Mouse (Mus musculus) Muller cell, postnatal 12 days (primary cell): ENCODE measurements at regions not wholly inside any gene's neighbourhood (a gene's known extent, or its start where the extent isn't known, plus 50 kb on each side); places are given as distances from the start of the nearest gene placed in this dataset.

ENCODE experiments used
- DNase-seq: peaks from one replicate; pipeline ENCODE4 v3.0.0-alpha.2; 2015; ENCODE audit errors: inconsistent ontology term

DNA sequence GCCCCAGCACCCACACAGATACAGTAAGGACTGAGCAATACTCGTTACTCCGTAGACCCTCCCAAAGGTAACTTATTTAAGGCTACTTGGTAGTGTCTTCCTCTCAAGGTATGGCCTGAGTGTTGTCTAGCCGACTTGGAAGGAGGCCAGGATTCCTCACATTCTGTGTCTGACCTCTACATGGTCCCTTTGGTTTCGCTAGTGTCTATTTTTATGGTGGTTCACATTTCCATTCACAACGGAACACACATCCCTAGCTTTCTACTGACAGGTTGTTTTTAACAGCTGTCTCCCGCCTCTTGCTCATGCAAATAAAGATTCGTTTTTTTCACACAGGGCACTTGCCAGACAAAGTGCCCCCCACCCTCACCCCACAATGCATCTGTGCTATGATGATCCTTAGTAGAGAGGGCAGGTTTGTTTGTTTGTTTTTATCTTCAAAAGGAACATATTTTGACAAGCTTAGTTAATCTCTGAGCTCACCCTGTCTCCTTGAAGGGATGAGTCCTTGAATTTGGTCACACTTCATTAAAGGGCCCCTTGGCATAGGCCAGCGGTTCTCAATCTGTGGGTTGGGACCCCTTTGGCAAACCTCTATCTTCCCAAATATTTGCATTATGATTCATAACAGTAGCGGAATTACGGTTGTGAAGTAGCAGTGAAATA is 52.7 kb downstream of the Phlda1 start:
- DNase-seq, result no peak

DNA sequence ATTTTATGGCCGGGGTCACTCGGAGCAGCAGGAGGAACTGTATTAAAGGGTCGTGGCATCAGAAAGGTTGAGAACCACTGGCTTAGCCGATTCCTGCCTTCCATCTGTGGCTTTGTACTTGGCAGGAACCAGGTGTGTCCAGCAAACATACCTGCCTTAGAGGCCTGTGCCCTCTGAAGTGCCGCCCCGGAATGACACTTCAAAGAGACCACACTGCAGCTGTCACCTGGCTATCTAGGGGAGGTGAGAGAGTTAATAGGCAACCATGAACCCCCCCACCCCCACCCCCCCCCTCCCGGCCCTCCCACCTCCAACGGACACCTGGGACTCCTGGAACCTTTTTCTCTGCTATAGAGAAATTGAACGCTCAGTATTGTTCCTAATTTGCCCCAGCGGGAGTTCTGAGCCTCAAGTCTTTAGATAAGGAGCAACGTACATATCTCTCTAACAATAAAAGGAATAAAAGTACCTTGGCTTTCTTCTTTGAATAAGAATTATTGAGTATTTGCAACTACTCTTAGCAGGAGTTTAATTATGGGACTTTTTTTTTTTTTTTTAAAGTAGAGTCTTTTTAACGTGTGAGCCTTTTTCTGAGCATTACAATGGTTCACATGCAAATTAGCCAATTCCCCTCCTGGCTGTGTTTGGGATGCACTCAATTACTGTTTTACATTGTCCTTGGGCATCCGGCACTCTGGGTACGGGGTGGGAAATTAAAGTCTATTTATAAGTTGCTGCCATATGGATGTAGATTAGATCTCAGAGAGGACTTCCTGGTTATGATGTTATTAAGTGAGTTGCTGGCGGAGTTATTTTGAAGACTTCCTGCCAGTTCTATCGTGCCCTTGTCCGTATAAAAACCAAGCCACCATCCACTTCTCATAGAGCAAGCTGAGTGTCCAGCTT is 53.5 kb downstream of the Phlda1 start:
- no peak for DNase-seq

DNA sequence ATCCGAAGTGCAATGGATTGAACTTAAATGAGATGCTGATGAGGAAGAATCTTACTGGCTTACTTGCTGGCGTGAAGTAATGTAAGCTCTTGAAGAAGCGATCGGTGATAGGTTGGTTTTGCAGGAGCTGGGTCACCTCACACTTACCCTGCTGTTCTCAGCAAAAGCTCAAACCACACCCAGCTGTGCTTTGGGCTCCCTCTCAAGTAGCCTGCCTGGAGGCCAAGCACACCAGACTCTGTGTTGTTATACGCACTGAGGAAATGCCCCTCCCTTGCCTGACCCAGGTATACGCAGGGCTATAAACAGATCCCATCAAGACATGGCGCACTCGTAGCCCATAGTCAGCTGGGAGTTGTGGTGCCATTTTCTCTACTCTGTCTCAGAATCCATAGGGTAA is 56.5 kb downstream of the Phlda1 start:
- DNase-seq, result no peak

DNA sequence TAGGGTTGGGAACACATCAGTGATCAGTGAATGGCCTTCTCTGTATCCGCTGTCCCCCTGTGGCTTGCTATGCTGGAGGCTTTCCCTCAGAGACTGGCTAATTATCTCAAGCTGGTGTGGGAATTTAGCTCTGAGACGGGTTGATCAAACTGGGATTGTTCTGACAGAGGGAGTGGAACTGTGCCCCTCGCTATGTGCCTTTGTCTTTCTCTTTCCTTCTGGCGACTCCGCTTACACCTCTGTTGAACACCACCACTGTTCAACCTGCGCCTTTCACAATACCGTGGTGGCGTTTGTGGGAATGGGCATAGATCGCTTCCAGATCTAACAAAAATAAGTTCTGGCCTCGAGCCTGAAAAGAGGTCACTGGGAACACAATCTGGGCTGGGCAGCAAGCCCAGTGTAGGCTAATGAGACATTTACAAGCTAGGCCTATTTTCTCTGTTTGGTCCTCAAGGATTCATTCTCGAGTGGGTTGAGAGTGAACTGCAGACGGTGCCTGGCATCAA is 60.8 kb downstream of the Phlda1 start:
- DNase-seq, result peak; percentile 91

DNA sequence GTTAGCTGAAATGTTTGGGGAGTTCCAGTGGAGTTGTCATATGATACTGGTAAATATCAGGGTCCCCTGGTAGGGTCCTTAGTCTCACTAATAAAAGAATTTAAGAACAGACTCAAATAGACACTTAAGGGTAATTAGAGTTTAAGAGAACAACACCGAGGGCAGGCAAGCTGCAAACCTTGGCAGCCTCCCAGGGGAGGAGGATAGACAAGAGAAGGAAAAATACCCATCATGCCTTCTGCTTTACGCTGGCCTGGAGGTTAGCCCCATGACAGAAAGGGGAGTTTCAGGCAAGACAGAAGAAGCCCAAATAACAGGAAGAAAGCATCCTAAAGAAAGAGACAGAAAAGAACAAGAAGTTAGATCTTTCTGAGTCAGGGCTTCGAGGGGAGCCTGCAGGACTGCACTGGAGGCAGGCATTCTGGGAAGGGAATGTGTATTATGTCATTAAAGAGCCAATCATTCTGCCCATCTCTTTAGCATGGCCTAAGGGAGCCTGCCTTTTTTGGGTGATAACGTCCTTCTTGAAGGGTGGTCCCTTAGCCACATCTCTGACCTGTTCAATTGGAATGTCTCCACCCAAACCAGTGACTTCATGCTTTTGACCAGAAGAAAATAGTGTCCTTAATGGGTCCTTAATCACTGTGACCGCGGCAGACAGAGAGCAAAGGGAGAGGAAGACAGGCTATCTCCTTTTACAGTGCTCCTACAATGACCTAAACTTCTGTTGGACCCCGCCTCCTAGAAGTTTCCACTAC is 64.6 kb downstream of the Phlda1 start:
- DNase-seq, result peak; percentile 67

DNA sequence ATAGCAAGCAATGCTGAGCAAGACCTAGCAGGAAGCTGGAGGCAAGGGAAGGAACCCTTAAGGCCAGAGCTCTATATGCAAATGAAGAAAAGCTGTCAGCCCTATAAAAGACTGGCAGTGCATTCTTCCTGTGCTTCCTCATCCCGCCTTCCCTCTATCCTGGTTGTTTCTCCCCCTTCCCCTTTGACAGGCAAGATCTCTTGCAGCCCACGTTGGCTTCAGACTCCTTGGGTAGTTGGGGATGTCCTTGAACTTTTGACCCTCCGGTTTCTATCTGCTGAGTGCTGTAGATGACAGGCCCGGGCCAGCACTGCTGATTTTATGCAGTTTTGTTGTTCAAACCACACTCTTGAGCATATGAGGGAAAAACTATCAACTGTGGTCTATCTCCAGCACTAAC is 68.1 kb downstream of the Phlda1 start:
- no peak for DNase-seq

DNA sequence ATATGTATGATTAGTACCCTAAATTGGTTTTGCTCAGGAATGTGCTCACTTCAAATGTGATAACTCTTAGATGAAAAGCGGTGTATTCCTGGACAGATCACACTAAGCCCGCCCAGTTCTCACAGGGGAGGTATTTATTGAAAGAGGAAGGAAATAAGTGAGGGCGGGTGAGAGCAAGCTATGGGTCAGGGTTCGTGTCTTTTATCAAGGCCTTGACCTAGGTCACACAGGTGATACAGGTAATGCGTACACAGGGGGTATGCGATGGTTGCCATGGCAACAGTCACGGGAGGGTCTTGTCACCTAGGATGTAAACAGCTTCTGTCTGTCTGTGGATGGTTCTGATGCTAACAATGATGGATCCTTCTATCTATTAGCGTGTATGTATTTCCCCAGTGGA is 68.7 kb downstream of the Phlda1 start:
- DNase-seq, result no peak

DNA sequence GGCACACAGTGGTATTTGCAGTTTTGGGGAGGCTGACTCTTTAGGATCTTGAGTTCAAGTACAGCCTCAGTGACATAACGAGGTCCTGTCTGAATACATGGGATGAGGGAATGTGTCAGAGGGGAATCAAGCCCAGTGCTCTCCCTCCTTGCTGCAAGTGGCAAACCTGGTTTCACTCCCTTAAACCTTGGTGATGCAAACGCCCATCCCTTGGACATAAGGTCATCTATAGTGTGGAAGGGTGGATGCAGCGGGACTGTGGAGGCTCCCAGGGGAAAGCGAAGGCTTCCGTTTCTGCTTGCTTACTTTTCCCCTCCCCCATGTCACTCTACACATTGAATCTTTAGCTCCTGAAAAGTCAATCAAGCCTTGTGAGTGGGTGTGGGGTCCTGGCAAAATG is 69.2 kb downstream of the Phlda1 start:
- no peak for DNase-seq

DNA sequence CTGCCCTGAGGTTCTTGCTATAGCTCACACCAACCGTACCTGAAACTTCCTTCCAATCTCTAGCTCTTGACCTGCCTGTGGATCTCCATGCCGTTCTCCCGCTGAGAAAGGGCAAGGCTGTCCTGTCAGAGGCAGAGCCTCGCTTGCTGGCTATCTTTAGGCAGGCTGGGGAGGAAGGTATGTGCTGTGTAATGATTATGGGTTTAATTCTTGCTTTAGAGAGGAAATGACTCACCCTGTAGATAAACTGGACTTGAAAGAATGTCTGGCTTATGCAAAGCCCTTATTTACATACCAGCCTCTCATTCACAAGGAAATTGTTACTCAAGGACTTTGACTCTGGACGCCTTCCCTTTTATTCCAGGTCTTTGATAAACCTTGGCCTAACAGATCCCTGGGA is 69.8 kb downstream of the Phlda1 start:
- peak; percentile 86 for DNase-seq

DNA sequence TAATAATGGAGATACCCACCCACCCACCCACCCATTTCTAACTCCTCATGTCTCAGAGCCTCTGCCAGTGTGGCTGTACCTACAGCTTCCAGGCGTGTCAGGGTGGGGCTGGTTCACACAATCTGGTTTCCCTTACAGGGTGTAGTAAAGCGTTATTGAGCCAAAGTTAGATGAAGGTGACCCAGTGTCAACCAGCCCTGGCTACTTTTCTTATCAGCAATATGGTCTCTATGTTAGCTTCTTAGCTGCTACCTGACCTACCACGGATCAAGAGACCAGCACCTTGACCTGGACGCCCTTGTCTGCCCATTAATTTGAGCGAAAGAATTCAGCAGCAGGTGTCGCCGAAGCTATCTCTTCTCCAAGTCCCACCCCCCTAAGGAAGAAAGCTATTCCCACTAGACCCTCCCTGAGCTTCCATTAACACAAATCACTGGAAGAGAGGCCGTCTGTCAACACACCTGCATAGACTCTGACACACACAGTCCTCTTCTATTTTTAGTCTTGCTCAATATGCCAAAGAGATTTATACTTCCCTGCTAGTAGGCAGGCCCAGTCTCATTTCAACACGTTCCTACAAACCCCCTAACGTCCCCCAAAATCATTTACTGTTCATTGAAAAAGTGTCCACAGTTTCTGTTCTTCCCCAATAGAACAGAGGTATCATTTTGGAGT is 70.4 kb downstream of the Phlda1 start:
- no peak for DNase-seq

DNA sequence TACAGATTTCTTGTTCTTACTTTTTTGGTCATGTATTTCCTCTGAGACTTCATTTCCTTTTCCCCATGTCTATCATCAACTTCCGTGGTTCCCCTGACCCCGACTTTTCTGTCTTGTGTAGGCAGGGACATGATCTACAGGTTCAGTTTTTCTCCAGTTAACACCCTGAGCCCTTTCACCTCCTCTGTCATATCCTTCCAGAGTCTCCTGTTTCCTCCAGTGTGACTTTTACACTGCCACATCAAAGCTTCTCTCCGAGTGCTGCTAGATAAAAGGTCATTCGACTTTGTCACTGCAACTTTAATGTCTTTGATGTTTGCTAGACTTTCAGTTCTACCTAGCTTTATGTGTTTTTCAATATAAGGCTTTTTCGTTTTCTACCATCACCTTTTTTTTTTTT is 72.5 kb downstream of the Phlda1 start:
- no peak for DNase-seq

DNA sequence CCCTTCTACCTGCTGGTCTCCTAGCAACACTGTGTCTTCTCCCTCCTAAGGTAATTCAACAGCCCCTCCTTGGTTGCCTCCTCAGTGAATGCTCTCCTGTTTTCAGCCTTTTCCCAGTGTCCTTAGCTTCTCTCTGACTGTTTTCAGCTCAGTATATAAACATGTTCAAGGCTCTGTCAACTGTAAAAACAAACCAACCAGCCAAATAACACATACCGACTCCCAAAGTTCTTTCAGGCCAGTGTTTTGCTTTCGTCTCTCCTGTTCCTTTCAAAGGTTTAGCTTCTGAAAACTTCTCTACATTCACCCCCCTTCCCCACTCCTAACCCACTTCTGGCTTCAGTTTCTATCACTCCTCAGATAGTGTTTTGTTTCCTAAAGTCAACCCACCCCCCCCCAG is 73.4 kb downstream of the Phlda1 start:
- DNase-seq, result no peak

DNA sequence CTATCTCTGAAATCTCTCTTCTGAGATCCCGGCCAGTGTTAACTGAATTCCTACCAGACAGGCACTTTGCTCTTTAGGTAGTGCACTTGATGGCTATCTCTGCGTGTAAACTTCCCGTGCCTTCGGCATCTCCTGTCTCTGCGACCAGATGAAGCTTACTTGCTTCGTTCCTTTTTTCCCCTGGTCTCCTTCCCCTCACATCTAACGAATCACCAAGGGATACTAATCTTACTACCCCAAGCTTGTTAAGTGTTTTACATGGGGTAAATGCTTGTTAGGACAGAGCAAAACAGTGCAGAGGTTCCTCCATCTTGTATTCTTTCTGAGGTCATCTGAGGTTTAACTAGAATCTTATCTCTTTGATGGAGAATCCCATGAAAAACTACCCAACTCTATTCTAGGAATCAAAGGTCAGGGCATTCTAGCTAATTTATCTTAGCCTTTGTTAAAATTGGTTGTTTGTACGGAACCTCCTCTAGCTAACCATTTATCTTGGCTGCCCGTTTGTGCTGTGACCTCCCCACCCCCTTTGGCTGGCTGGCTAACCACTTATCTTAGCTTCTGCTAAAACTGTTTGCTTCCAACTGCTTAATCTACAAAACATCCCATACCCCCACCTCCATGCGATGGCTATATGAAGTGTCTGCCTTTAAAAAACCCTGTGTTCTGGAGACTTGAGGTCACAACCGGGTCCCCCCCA is 74.5 kb downstream of the Phlda1 start:
- DNase-seq, result no peak

DNA sequence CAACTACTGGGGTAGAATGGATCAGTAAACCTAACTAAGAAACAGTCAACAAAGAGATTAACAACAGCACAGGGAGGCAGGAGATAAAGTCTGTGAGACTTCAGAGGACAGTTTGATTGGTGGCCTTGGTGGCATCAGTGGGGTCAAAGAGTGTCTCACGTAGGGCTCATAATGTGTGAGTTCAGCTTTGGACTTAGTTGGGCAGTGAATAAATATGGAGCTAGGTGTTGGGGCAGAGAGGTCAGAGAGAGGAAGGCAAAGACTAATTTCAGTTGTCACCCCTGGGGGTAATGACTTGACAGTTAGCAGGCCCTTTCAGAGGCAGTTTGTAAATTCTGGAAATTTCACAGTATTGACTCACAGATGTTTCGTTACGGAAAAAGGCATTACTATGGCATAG is 75.8 kb downstream of the Phlda1 start:
- DNase-seq, result no peak

DNA sequence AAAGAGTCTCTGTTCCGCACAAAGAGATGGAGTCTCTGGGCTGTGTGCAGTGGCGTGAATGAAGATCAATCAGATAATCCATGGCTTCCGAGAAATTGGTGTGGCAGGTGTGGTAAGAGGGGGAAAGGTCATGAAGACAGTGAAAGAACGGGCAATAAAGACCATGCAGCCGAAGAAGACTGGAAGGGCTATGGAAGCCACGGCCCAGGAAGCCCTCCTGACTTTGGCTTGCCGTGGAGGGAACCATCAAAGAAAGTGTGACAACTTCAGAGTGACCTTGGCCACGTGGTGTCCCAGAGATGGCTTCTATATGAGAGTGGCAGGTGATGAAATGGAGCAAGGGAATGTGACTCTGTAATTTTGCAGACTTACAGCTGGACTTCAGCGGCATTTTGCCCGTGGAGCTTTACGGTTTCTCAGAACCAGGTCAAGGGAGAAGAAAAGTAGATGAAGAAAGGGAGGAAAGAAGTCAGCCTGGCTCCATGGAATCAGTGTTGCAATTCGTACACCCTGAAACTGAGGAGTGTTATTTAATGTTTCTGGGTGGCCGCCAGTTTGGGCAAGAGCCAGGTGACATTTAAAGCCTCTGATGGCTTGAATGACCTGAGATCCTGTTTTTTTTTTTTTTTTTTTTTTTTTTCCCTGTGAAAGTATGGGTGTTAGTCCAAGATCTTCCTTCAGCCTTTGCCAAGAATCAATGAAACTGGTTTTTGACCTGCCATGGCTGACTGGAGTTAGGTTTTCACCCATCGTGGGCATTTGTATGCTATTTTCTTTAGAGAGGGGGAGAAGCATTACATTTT is 76.4 kb downstream of the Phlda1 start:
- no peak for DNase-seq

DNA sequence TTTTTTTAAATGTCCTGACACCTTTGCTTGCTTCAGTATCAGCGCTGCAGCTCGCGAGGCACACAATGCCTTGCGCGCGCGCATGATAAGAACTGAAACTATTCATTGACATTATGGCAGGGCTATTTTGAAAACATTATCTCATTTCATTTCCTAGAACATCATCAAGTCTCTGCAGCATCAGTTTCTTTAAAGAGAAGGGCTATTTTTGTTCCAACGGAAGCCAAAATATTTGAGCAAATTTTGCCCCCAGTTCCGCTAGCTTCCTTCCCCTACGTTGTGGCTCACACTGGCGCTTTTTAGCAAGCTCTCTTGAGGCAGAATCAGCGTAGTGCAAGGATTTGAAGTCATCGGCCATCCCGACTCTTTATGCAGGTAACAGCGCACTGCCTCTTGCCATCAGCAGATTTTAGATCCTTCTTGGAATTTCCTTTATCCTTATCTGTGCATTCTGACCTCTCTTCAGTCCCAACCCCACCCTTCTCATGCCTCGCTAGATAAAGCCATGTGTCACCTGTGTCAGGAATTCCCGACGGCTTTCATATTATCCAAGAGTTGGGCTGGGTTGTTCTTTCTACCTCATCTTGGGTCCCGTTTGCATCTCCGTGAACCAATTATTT is 77.1 kb downstream of the Phlda1 start:
- no peak for DNase-seq

DNA sequence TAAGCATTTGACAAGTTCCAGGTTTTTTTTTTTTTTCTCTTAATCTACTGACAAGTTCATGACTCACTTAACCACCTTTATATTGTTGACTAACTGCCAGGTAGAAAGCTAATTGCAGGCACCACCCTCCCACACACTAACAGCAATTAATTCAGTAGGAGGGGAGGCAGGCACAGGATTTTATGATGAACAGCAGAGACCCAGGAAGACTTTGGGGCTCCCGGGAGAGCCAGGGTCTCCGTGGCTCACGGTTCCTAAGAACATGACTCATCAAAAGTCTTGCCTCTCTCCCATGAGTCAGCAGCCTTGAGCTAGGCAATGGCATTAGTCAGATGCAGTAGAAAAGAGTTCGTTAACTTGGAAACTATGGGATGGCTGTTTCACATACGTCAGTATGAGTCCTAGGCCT is 77.7 kb downstream of the Phlda1 start:
- peak; percentile 62 for DNase-seq

DNA sequence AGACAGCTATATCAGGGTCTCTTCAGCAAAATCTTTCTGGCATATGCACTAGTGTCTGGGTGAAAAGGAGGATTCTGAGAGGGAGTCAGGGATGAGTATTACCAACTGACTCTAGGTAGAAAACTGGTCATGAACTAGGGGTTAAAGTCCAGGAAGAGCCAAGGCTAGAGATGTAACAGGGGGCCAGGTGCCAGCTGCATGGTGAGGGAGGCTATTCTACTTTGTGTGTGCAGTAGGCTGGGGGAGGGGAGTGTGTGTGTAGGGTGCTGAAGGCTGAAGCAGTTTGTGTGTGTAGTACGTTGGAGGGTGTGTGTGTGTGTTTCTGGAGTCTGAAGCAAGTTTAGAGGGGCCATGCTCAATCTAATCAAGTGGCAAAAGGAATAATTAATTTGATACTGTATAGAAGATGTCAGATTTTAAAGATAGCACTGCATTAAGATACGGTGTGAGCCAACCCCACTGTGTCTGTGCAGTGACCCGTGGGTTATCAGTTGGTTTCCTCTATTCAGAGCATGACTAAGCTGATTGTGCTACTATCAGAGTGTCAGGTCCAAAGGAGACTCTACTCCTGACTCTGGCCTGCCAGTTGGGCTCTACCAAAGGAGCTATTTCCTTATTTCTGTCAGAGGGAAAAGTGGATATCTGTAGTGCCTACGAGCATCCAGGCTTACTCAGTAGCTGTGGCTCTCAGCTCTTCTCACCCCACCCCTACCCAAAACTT is 82.0 kb downstream of the Phlda1 start:
- no peak for DNase-seq

DNA sequence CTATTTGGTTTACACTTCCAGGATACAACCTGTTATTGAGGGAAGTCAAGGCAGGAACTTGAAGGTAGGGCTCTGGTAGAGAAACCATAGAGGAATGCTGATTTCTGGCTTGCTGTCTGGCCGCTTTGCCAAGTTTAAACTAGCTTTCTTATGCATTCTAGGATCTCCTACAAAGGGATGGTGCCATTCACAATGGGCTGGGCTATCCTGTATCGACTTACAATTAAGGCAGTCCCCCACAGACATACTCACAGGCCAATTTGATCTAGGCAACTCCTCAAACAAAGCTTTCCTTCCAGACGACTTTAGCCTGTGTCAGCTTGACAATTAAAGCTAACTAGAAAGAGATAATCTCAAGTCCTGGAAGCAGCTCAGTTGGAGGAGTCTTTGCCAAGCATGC is 83.1 kb downstream of the Phlda1 start:
- no peak for DNase-seq
